Mouse (Mus musculus) brain, embryonic 14.5 days (tissue): ENCODE data around the gene Dgki.

Experiments
- CTCF ChIP-seq: fragments of 200-500 bp; IDR thresholded peaks from 2 replicates; pipeline ENCODE4 v1.5.1; 2012; ENCODE audit warnings: inconsistent platforms, mild to moderate bottlenecking, moderate library complexity, borderline replicate concordance; ENCODE audit not compliant: insufficient read depth, insufficient read length; ENCODE audit errors: extremely low read depth
- POLR2A ChIP-seq: fragments of 200-500 bp; IDR thresholded peaks from 2 replicates; pipeline ENCODE4 v1.6.1; 2012; ENCODE audit warnings: mild to moderate bottlenecking, inconsistent platforms, borderline replicate concordance; ENCODE audit not compliant: poor library complexity, insufficient read depth, insufficient read length, severe bottlenecking; ENCODE audit errors: extremely low read depth

- TF ChIP-seq CTCF (peak; percentile 58; the same call in 1 of the 2 replicates), POLR2A (no peak)
Observed at GRCm38 (mm10) chr6:36903821-36904220, 396.2 kb downstream of the Dgki start.
